Mouse (Mus musculus): Measurements from ENCODE around the gene Atl1.

DNA sequence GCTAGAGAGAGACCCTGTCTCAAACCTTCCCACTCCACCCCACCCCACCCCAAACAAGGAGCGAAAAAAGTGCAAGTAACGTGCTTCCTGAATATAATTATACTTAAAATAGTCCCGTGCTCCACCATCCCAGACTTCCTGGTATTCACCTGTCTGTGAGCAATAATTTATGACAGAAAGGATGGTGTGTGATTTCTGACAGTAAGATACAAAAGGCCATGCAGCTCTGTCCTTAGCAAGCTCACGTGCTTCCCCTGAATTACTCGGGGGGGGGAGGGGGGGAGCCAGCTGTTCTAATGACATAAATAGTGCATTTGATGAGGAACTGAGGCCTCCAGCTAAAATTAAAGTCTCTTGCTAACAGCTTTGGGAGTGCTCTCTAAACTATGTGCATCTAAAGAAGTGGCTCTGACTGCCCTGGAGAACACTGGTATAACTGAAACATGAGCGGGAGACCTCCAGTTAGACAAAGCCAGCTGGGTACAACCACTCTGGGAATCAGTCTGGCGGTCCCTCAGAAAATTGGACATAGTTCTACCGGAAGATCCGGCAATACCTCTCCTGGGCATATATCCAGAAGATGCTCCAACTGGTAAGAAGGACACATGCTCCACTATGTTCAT lies 85.1 kb downstream of the Atl1 start:
- TF ChIP-seq POLR2A (IDR thresholded peaks at IDR 0.05; ENCODE audit: borderline replicate concordance, control insufficient read depth, low read depth, low read length), result no peak
- TF ChIP-seq CTCF (IDR thresholded peaks at IDR 0.05; ENCODE audit: control insufficient read depth, insufficient read depth, low read length), result no peak

All from bone marrow, adult 2 months (tissue).